Mouse (Mus musculus): ENCODE measurements around the gene Gnb2. TPM values are rescaled to one million over a fixed set of nuclear protein-coding genes. Genes with fewer than 3 reads are reported as not detected.

The Gnb2 gene
- polyA plus RNA-seq, 1 experiment from 2014 or later: 440 TPM

DNA sequence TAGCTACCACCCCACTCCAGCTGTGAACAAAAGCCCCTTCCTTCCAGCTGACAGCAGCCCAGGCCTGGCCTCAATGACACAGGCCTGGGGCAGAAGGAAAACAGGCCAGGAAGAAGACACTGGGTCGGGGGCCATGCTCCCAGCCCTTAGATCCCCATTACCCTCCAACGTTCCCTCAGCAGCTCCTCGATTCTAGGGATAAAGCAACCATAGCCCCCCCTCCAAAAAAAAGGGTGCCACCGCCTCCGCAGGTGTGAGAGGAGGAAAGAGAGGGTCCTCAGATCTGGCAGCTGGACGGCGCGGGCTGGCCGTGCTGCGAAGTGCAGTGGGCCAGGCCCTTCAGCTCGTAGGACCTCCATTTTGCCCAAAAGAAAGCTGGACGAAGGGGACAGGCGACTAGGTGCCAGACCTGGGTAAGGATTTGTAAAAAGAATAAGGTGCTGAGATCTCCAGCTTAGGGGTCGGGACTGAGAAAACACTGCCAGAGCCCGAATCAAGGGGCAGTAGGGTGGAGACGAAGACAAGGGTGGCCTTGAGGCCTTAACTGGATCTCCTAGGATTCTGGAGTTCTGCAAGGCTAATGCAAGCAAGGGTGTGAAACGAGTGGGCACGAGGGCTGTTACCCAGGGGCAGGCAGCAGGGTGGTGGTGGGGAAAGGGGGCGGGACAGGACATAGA is 1.0 kb downstream of the Gnb2 start:
- Histone ChIP-seq H3K9me3 (ENCODE audit: low read depth, low read length) (no peaks in the 10 kb centered on the region), H3K27me3 (ENCODE audit: insufficient read depth, low read length) (no peaks in the 10 kb centered on the region), H3K4me1 (ENCODE audit: insufficient read depth) (peaks cover 5% of the 10 kb centered on the region; the same call in 1 of the 2 replicates), H3K9ac (peak overlapping the region; percentile 82), H3K36me3 (ENCODE audit: insufficient read depth) (peaks cover 33% of the 10 kb centered on the region), H3K27ac (ENCODE audit: low read depth) (peak overlapping the region; percentile 92), H3K4me3 (ENCODE audit: low read depth, low read length) (peak overlapping the region; percentile 83), H3K4me2 (peak overlapping the region; percentile 96)
- ATAC-seq (ENCODE audit: insufficient read depth) (no peak), DNase-seq (peak; percentile 49)
- WGBS: 0% methylated on average over 19 of the region's 19 CpGs
- no peak for TF ChIP-seq CTCF (IDR thresholded peaks at IDR 0.05; ENCODE audit: low read depth)

GRCm38 (mm10) chr5:137531414-137532130 is 1.7 kb downstream of the Gnb2 start:
- Histone ChIP-seq H3K9me3 (ENCODE audit: low read depth, low read length) (no peaks in the 10 kb centered on the region), H3K36me3 (ENCODE audit: insufficient read depth) (peaks cover 40% of the 10 kb centered on the region), H3K4me2 (peak overlapping the region; percentile 96), H3K27me3 (ENCODE audit: insufficient read depth, low read length) (no peaks in the 10 kb centered on the region), H3K4me3 (ENCODE audit: low read depth, low read length) (peak overlapping the region; percentile 83), H3K27ac (ENCODE audit: low read depth) (peak overlapping the region; percentile 92), H3K4me1 (ENCODE audit: insufficient read depth) (peaks cover 5% of the 10 kb centered on the region; the same call in 1 of the 2 replicates), H3K9ac (peak overlapping the region; percentile 82)
- under 1% methylated on average over 51 of the region's 51 CpGs for WGBS
- TF ChIP-seq CTCF (IDR thresholded peaks at IDR 0.05; ENCODE audit: low read depth): no peak
- DNase-seq: peak; percentile 62
- ATAC-seq (ENCODE audit: insufficient read depth): peak; percentile 10; the same call in 1 of the 2 replicates

DNA sequence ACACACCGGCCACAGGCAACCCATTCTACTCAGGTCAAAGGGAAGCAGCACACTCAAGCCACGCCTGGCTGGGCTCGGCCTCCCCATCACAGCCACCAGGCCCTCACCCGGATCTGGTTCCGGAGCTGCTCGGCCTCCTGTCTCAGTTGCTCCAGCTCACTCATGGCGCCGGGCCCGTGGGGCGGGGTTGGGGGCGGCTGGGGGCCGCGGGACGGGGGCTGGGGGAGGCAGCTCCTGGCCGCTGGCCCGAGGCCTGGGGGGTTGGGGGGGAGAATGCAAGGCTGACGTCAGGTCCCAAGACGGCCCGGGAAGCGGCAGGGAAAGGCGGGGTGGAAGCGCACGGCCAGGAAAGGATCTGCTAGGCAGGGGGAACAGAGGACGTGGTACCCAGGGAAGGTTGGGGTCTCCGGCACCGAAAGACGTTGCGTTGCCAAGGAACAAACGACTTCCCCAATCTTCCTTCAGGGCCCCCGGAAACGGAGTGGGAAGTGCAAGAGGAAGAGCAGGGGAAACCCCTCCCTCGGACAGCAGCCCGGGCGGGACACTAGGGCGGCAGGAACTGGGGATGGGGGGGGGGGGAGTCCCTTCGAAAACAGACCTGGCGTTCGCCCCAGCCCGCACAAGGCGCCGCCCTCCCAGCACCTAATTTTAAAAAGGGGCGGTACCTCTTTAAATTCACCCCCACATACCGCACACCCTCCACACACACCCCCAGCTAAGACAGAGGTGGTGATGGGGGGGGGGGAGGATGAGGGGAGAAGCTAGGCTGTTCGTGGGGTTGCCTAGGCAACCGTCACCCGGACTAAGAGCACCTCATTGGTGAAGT is 2.5 kb downstream of the Gnb2 start:
- H3K4me1 ChIP-seq (ENCODE audit: insufficient read depth): peaks cover 5% of the 10 kb centered on the region; the same call in 1 of the 2 replicates
- under 1% methylated on average over 41 of the region's 46 CpGs for WGBS
- peak; percentile 81 for DNase-seq
- peak overlapping the region; percentile 92 for H3K27ac ChIP-seq (ENCODE audit: low read depth)
- H3K36me3 ChIP-seq (ENCODE audit: insufficient read depth): peaks cover 47% of the 10 kb centered on the region
- H3K9me3 ChIP-seq (ENCODE audit: low read depth, low read length): no peaks in the 10 kb centered on the region
- peak overlapping the region; percentile 83 for H3K4me3 ChIP-seq (ENCODE audit: low read depth, low read length)
- TF ChIP-seq CTCF (IDR thresholded peaks at IDR 0.05; ENCODE audit: low read depth): no peak
- H3K4me2 ChIP-seq: peak overlapping the region; percentile 96
- peak; percentile 28 for ATAC-seq (ENCODE audit: insufficient read depth)
- no peaks in the 10 kb centered on the region for H3K27me3 ChIP-seq (ENCODE audit: insufficient read depth, low read length)
- peak overlapping the region; percentile 82 for H3K9ac ChIP-seq

GRCm38 (mm10) chr5:137530075-137530474 is 3.2 kb downstream of the Gnb2 start:
- Histone ChIP-seq H3K4me2 (peak overlapping the region; percentile 96), H3K36me3 (ENCODE audit: insufficient read depth) (peaks cover 55% of the 10 kb centered on the region), H3K9ac (peak overlapping the region; percentile 82), H3K9me3 (ENCODE audit: low read depth, low read length) (no peaks in the 10 kb centered on the region), H3K27ac (ENCODE audit: low read depth) (peak overlapping the region; percentile 92), H3K4me3 (ENCODE audit: low read depth, low read length) (peak overlapping the region; percentile 83), H3K4me1 (ENCODE audit: insufficient read depth) (peaks cover 5% of the 10 kb centered on the region; the same call in 1 of the 2 replicates), H3K27me3 (ENCODE audit: insufficient read depth, low read length) (no peaks in the 10 kb centered on the region)
- no peak for ATAC-seq (ENCODE audit: insufficient read depth)
- 67% methylated on average over 8 of the region's 8 CpGs for WGBS
- no peak for TF ChIP-seq CTCF (IDR thresholded peaks at IDR 0.05; ENCODE audit: low read depth)
- DNase-seq: no peak

DNA sequence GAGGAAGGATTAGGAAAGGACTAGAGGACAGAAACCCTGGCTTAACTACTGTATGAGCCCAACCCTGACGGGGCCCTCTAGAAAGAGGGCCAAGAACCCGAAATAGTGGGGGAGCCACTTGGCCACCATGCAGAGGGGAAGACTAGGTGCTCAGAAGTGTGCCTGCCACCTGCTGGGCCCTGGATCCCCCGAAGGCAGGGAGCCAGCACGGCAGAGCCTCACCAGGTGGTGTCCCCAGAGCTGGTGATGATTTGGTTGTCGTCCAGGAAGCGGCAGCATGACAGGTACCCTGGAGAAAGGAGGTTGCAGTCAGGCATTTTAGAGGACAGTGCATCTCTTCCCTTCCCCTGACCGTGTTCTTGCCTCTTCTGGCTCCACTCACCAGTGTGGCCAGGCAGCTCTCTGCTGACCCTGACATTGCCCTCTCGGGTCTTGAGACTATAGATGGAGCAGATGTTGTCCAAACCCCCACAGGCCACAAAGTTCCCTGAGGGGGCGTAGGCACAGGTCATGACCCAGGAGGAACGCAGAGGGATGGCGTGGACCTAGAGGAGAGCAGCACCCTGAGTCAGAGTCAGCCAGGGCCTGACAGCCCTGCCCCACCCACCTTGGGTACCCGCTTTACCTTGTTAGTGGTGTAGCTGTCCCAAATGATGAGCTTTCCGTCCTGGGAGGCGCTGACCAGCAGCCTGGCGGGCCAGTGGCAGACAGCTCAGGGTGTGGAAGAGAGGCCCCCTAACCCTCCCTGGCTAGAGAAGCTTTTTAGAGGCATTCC is 3.9 kb downstream of the Gnb2 start:
- DNase-seq (no peak), ATAC-seq (ENCODE audit: insufficient read depth) (no peak)
- Histone ChIP-seq H3K36me3 (ENCODE audit: insufficient read depth) (peaks cover 61% of the 10 kb centered on the region), H3K9ac (peak overlapping the region; percentile 82; the same call in 1 of the 2 replicates), H3K4me1 (ENCODE audit: insufficient read depth) (peaks cover 5% of the 10 kb centered on the region; the same call in 1 of the 2 replicates), H3K4me2 (peak overlapping the region; percentile 96), H3K9me3 (ENCODE audit: low read depth, low read length) (no peaks in the 10 kb centered on the region), H3K27ac (ENCODE audit: low read depth) (no peak overlapping the region), H3K27me3 (ENCODE audit: insufficient read depth, low read length) (no peaks in the 10 kb centered on the region), H3K4me3 (ENCODE audit: low read depth, low read length) (peak overlapping the region; percentile 83)
- no peak for TF ChIP-seq CTCF (IDR thresholded peaks at IDR 0.05; ENCODE audit: low read depth)
- WGBS: 73% methylated on average over 15 of the region's 15 CpGs

- Histone ChIP-seq H3K27me3 (ENCODE audit: insufficient read depth, low read length) (no peaks in the 10 kb centered on the region), H3K4me3 (ENCODE audit: low read depth, low read length) (no peak overlapping the region; the same call in 1 of the 2 replicates), H3K27ac (ENCODE audit: low read depth) (no peak overlapping the region), H3K4me1 (ENCODE audit: insufficient read depth) (peaks cover 3% of the 10 kb centered on the region; the same call in 1 of the 2 replicates), H3K9ac (no peak overlapping the region), H3K9me3 (ENCODE audit: low read depth, low read length) (no peaks in the 10 kb centered on the region), H3K4me2 (no peak overlapping the region), H3K36me3 (ENCODE audit: insufficient read depth) (peaks cover 71% of the 10 kb centered on the region)
- no peak for DNase-seq
- no peak for ATAC-seq (ENCODE audit: insufficient read depth)
- no peak for TF ChIP-seq CTCF (IDR thresholded peaks at IDR 0.05; ENCODE audit: low read depth)
- 73% methylated on average over 22 of the region's 22 CpGs for WGBS
These were observed 4.9 kb downstream of the Gnb2 start for GRCm38 (mm10) chr5:137528247-137528968.

Measured in lung, embryonic 14.5 days (tissue).